Mouse (Mus musculus) urinary bladder, postnatal 25 days (tissue): Measurements from ENCODE around the gene Polr1c.

Experiments used
- DNase-seq: peaks from one replicate; pipeline ENCODE4 v3.0.0; 2022; ENCODE audit warnings: low spot score

Polr1c gene

DNA sequence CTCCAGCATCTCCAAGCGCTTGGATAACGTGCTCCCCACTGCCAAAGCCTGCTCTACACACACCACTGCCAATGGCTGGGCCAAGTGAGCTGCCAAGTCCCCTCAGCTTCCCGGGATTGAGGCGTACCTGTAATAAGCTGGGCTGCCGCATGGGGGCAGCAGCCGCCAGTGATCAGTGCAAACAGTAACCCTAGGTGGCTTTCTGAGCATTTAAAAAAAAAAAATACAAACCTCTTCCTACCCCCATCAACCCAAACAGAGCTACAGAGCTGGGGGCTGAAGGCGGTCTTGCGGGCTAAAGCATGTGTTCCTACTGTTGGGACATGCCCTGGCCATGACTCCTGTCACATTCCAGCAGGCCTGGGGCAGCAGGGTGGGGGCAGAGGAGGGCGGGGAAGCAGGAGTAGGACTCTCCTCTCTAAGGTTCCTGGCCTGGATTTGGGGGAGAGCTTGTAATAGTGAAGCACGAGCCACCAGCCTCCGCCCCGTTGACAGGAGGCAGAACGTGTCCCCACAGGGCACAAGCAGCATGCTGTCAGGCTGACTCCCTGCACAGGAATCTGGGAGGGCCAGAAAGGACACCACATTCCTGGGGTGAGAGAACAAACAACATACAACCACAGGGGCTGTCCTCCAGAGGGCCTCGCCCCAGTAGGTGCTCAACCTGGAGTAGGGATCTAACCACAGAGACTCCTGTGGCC, 18.2 kb upstream of the Polr1c start:
- peak; percentile 73 for DNase-seq

DNA sequence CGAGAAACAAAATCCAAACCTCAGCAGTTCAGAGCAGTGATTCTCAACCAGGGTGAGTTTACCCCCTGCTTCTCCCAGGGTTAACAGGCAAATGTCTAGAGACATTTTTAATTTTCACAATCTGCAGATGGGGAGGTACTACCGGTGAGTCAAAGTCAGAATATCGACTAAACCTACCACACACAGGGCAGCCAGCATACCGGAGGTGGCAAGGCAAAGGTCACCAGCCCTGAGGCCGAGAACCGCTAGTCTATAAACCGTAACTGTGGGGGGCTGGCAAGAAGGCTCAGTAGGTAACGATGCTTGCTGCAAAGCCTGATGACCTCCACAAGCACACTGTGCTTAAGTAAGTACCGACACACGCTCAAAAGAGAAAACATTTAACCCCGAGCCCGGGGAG, 17.6 kb upstream of the Polr1c start:
- no peak for DNase-seq

DNA sequence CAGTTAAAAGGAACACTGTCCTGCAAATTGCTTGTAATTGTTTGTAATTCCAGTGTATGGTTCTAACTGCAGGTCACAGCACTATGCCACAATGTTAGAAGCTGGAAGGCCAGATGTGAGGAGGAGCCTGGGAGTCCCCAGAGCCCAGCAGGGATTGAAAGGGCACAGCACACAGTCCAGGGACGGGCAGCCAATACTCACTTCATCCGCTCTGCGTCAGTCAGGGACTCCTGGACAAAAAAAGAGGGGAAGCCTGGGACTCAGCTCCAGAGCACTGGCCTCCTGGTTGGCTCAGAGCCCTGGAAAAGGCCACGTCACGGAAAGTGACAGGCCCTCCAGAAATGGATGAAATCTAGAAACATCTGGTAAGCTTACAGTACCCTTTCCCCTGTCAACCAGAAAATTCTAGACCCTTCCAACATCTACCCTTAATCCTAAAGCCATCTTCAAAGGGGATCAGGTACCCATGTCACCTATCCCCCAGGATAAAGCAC, 14.4 kb upstream of the Polr1c start:
- no peak for DNase-seq

DNA sequence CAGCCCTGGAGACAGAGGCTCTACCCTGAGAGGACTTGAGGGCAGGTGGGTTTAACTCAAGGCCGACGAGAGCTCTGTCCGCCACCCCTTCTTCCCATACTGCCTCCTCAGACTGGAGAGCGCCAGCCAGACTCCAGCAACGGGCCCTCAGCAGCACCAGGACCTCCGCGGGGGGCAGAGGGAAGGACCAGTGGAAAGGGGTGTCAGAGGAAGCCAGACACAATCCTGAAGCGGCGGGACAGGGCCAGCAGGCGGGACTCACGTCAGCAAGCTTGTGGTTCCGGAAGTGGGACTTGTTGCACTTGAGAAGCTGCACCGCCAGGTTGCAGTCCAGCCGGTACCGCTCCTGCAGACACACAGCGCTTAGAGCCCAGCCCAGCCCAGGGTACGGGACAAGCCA, 11.8 kb upstream of the Polr1c start:
- DNase-seq, result no peak

DNA sequence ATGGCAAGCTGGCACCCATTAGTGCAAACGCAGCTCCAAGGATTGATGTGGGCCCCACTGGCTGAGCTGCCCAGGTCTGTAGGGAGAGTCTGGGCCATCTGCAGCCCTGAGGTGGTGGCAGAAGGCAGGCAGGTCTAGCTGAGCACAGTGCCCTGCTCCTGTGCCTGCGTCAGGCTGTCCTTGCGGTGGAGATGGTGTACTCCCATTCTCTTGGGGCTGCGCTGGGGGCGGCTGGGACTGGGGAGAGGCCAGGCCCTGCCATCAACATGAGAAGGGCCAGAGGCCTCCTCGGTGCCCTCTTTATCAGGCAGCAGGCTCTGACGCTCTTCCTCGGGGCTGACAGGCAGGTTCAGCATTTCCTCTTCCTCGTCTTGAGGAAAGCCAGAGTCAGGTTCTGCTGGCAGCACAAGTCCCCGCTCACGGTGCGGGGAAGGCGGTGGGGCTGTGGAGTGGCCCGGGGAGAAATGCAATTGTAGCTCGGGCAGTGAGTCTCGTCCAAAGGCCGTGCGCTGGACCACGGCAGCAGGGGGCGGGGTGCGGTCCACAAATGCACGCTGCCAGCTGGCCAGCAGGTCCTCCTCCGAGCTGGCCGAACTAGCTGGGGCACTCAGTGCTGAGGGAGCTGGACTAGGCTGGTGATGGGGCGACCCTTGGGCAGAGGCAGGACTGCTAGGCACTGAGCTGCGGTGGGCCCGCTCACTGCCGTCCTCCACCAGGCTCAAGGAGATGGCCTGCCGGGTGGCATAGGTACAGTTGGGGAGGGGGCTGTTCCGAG, 10.6 kb upstream of the Polr1c start:
- no peak for DNase-seq

DNA sequence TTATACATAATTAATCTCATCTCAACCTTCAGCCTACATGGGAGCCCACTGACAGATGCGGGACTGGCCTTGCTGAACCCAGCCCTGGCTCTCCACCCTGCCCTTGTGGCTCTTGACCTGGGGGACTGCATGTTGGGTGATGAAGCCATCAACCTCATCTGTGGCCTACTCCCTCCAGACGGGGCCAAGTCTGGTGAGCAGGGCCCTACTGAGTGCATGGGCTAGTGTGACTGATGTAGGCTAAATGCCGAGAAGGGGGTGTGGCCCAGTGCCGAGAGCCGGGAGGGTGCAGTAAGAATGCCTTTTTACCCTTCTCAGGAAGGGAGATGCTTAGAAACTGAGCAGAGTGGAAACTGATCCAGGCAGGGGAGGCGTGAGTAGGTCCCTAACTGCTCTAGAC, 7.3 kb upstream of the Polr1c start:
- DNase-seq, result no peak

DNA sequence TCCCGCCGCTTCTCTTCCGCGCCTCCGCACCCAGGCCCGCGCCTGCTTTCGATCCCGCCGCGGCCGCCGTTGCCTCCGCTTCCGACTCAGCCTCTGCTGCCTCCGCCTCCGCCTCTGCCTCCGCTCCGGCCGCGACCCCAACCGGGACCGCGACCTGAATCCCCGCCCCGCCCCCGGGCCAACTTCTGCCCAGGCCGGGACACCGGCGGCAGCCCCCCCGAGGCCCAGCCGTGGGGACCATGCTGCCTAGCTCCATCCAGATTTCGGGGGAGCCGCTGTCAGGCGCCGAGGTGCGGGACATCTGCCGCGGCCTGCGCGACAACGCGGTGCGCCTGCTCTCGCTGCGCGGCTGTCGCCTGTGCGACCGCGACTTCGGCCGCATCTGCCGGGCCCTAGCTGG, 6.3 kb upstream of the Polr1c start:
- no peak for DNase-seq

DNA sequence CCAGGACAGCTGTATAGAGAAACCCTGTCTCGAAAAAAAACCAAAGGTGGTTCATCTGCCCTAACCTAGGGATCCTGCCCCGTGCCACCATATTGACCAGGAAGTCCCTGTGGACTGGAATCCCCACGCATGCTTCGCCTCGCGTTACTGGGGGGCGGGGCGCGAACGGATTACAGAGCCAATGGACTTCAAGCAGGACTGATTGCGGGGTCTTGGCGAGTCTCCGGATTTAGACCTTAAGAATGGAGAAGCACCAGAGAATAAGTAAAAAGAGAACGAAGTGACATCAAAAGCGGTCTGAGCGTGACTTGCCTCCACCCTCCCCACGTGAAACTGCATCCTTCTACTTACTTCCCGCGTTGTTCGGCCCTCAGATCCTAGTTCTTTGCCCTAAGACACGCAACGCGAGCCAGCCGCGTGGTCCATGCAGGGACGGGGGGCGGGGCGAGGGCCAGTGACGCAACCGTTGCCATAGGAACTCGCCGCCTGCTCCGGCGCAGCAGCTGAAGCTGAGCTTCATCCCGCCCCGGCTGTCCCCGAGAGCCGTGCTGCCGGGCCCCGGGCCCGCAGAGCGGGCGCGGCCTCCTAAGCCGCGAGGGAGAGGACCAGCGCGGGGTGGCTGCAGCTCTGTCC, 5.7 kb upstream of the Polr1c start, which contains the start of gene Lrrc73:
Lrrc73 (plus strand) TSS at position 80 of the 633 bp plus-strand sequence.
- DNase-seq, result peak; percentile 91

DNA sequence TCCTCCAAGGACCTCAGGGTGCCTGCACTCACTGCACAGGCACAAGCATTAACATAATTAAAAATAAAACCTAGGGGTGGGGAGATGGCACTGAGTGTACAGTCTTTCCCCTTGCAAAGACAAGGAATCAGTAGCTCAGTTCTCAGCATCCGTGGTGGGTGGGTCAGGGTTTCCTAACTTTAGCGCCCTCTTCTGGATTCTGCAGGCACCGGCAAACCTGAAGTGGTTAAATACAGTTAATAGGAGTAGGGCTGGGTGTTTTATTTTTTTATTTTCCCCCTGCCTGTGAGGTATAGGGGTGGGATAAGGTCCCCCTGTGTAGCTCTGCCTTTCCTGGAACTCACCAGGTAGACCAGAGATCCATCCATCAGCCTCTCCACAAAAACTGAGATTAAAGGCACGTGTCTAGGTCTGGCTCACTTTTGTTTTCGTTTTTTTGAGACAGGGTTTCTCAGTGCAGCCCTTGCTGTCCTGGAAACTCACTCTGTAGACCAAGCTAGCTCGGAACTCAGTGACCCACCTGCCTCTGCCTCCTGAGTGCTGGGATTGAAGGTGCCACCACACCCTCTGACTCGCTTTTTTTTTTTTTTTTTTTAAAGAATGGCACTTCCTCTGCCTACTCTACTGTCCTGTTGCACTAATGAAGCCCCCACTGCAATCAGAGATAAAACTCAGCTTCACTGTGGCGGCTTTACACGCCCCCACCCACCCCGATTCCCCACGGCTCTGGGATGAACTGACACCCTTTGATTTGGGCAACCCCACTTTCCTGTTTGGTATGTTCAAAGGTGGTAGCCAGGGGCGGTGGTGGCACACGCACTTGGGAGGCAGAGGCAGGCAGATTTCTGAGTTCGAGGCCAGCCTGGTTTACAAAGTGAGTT, 5.0 kb upstream of the Polr1c start:
- DNase-seq, result no peak

DNA sequence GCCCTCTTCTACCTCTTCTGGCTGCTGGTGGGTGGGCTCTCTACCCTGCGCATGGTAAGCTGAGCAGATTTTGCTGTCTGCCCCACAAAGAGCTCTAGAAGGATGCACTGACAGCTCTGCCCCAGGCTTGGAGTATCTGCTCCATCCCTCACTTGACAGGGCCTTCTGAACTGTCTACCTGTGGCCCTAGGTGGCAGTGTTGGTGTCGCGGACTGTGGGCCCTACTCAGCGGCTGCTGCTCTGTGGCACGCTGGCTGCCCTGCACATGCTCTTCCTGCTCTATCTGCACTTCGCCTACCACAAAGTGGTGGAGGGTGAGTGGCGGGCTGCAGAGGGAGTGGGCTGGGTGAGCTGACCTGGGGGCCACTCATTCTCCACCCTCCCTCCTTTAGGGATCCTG, 3.3 kb upstream of the Polr1c start:
- DNase-seq, result no peak

DNA sequence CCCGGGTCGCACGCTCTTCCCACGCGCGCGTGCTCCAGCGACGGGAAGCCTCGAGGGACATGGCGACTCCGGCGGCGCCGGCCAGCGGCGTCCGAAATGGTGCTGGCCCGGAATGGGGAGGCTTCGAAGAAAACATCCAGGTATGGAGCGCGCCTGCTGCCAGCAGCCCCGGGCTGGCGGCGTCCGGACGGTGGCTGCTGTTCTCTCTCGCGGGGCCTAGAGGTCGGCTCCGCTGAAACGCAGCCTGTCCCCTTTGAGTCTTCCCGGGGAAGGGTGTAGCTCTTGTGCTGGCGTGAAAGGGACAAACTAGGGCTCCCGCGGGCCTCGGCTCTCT, 302 bp upstream of the Polr1c start:
- DNase-seq, result no peak

DNA sequence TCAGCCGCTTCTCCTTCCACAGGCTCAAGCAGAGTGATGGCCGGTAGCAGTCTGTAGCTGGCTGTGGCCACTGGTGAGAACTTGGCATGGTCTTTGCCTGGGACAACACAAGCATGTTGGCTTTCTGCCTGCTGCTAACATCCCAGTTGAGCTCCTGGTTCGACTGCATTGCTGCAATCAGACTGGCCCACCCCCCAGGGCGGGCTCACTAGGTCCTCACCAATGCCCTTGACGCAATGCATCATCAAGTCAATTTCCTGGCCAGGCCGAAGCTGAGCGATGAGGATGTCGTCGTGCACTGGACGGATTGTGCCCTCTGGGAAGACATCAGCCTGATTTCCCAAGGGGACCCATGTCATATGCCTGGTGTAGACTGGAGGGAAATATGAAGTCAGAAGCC, 3.3 kb downstream of the Polr1c start:
- no peak for DNase-seq

DNA sequence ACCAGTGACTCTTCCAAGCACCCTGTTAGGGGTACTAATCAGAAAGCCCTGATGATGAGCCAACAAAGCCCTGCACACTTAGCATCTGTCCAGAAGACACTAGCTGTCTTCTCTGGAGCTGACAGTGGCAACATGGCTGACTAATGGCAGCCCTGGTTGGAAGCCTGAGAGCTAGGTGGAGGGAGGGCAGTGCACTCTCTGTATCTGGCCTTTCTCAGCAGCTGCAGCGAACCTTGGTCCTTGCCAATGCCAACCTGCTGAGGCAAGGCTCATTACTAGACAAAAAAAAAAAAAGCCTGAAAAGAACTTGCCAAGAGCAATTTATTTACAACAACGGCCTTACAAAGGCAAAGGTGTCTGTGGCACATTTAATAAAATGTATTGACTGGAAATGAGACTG, 4.2 kb downstream of the Polr1c start:
- no peak for DNase-seq

DNA sequence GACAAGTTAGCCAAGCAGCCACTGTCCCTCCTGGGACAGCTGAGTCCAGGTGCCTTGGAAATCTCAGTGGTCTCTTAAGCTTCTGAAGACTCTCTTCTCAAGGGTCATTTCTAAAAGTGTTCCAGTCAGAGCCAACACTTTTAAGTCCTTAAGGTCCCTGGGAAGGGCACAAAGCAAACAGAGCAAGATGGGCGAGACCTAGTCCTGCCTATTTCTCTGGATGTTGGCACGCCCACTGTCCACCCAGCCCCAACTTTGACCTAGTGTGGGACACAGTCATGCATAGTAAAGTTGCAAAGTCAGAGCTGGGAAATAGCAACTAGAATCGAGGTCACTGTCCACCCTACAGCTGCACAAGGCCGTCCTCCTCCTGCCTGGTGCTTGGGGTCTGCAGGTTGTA, 4.9 kb downstream of the Polr1c start:
- no peak for DNase-seq

DNA sequence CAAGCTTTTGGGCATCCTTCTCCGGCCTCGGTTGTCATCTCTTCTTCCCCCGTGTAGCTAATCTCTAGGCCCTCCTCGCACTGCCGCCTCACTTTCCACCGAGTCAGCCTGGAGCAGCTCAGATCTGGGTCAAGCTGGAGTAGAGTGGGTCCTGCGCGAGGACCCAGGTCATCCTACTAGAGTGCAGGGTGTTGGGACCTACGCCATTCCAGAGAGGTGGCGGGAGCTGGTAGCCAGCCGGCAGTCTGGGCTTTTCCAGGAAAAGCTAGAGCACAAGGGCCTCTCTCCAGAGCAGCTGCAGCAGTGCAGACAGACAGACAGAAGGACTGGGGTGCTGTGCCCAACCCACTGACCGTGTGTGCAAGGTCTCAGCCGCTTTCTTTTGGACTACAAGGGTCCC, 5.6 kb downstream of the Polr1c start:
- DNase-seq, result no peak

DNA sequence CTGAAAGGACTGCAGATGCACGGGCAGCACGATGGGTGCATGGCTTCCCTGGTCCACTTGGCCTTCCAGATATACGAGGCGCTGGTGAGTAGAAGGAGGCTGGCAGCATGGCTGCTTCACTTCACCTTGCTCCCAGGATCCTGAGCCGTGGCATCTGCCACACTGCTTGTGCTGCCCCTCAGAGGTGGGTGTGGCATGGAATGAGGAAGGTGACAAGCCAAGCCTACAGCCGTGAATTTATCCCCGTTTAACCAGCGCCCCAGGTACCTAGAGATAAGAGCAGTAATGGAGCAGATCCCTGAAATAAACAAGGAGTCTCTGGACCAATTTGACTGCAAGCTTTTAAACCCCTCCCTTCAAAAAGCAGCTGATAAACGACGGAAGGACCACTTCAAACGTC, 6.4 kb downstream of the Polr1c start:
- DNase-seq, result no peak

DNA sequence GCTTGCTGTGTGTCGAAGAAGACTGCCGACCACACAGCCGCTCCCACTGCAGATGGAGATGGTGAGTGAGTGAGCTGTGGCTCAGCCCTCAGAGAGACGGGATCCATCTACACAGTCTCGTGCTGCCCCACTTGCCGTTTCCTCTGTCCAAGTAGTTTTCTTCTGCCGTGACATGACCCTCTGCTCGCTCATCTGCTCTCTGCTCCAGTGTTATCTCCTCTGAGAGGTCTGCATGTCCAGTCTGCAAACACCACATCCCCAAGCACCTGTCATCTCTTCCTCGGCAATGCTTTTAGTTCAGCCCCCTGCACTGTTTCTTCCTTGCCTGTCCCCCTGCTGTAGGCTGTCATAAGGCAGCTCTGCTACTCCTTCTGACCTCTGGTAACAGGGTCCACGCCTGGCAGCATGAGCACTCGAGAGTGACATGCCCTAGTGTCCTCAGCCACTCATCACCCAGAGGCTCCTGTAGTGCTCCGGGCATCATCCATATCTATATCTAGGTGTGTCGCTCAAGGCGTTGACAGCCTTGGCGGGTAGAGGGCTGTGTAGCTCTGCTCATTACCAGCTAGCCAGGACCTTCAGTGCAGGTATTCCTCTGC, 8.2 kb downstream of the Polr1c start:
- no peak for DNase-seq

DNA sequence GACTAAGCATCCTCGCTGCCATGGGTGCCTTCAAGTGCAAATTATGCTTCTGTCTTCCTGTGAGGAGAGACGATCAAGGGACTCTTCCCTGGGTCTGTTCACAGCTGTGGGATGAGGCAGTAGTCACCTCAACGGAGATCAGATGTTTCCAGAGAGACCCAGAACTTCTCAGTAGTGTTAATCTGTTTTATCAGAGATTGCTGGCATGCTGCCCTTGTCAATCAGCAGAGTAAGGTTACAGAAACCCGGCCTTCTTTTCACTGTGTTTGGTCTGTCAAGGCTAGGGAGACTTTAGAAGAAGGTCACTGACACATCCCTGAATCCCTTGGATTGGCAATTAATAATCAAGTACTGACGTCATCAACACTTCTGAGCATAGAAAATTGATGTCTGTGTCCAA, 10.4 kb downstream of the Polr1c start:
- DNase-seq, result no peak

DNA sequence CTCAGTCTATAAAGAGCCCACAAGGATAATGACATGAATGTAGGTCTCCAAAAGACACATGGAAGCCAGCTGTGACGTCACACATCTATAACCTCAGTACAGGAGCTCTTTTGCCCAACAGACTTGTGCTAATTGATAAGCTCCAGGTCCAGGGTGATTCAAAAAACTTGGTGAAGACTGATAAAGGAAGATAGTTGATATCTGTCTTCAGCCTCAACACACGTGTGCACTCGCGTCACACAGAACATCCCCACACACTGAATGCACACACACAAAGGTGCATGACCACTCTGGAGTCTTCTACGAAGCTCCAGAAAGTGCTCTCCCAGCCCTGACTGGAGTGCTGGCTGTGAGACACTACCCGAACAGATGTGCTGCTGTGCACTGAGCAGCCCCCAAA, 10.8 kb downstream of the Polr1c start:
- no peak for DNase-seq

DNA sequence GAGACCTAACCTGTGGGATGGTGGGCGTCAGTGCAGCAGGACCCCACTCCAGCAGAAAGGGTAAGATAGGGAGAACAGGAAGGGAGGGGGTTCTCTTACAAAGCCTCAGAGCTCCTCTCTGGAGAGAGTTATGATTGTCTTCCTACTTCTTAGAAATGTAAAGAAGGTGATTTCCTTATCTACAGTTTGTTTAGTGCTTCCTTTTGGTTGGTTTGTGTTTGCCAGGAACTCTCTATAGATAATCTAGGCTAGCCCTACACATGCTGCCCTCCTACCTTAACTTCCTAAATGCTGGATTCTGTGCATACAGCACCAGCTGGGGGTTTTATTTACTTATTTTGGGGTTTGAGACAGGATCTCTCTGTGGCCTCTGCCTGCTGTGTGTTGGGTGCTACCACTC, 11.8 kb downstream of the Polr1c start:
- DNase-seq, result no peak

DNA sequence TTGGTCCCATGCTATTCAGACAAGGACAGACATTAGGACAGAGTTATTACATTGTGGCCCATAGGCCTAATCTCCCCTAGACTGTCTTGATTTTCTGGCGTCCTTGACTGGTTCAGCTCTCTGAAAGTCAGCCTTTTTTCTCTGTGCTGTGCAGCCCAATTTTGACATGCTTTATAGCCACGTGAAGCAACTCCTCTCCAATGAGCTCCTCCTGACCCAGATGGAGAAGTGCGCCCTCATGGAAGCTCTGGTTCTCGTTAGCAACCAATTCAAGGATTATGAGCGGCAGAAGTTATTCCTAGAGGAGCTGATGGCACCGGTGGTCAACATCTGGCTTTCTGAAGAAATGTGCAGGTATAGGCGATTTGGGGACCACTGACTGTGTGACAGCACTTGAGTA, 20.3 kb downstream of the Polr1c start:
- no peak for DNase-seq

DNA sequence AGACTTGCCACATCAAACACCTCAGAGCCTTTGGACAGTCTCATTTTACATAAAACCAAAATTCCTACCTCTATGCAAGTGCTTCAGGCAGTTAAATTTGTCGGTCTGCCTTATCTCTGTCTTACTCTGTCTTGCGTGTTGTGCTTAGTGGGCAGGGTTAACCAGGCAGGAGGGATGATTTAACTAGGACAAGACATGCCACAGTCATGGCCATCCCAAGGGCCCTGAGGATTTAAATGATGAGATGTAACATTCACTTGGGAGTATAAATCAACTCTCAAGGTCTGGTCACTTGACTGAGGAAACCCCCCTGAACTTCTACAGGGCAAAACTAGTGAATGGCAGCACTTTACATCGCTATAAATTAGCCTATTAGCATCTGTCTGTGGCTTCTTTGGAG, 26.3 kb downstream of the Polr1c start:
- no peak for DNase-seq
